Mouse (Mus musculus) cerebellum, adult 2 months (tissue): Measurements from ENCODE around the gene Cdh18.

Experiments
- CTCF ChIP-seq: fragments of 200-500 bp; IDR thresholded peaks from 2 replicates; pipeline ENCODE4 v1.5.1; 2011; ENCODE audit warnings: low read depth, mild to moderate bottlenecking, control low read depth, low read length, moderate library complexity, borderline replicate concordance; ENCODE audit not compliant: insufficient read depth
- POLR2A ChIP-seq: fragments of 200-500 bp; IDR thresholded peaks from 2 replicates; pipeline ENCODE4 v1.6.1; 2011; ENCODE audit warnings: low read length, control low read depth, borderline replicate concordance; ENCODE audit not compliant: insufficient read depth

DNA sequence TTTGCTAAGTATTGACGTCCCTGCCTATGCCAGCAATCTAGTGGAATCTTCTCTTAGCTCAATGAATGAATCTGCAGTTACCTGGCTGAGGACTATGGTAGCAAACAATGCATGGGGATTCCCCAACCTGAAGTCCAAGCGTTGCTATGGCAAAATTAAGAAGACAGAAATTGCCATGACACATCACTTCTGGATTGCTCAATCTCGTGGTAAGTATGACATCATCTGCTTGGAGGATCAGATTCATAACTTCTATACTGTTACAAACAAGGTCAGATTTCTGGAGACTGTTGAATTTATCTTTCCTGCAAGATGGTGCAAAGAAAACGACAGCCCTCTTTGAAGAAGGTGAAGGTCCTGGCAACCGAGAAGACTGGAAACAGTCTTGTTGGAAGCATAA, 881.2 kb downstream of the Cdh18 start:
- TF ChIP-seq POLR2A (no peak), CTCF (no peak)
